Mouse (Mus musculus) midbrain, embryonic 16.5 days (tissue): ENCODE measurements around the gene Ssr1. TPM values are rescaled to one million over a fixed set of nuclear protein-coding genes. Genes with fewer than 3 reads are reported as not detected.

Source experiments
- ATAC-seq: fragments of 200-750 bp; cut with Nextera tagmentation; 2 replicates; pipeline ENCODE4 v1.8.0; 2017; ENCODE audit warnings: moderate TSS enrichment
- H3K27ac ChIP-seq: fragments of 300-500 bp; sonication (generic); 2 replicates; pipeline ENCODE4 v1.5.1; 2014; ENCODE audit warnings: mild to moderate bottlenecking, low read length, mixed read lengths
- H3K27me3 ChIP-seq: fragments of 300-500 bp; sonication (generic); 2 replicates; pipeline ENCODE4 v1.6.1; 2014; ENCODE audit warnings: low read depth, low read length, mixed read lengths; ENCODE audit not compliant: control insufficient read depth, insufficient read depth
- H3K36me3 ChIP-seq: fragments of 300-500 bp; sonication (generic); 2 replicates; pipeline ENCODE4 v1.6.1; 2014; ENCODE audit warnings: mild to moderate bottlenecking, low read length, moderate library complexity, mixed read lengths; ENCODE audit not compliant: control insufficient read depth, insufficient read depth
- H3K4me1 ChIP-seq: fragments of 300-500 bp; sonication (generic); 2 replicates; pipeline ENCODE4 v1.6.1; 2014; ENCODE audit warnings: mild to moderate bottlenecking, low read length, mixed read lengths; ENCODE audit not compliant: control insufficient read depth, insufficient read depth
- H3K4me2 ChIP-seq: fragments of 300-500 bp; sonication (generic); 2 replicates; pipeline ENCODE4 v1.6.1; 2014; ENCODE audit warnings: mild to moderate bottlenecking, low read length, mixed read lengths
- H3K4me3 ChIP-seq: fragments of 300-500 bp; sonication (generic); 2 replicates; pipeline ENCODE4 v1.5.1; 2014; ENCODE audit warnings: low read depth, mild to moderate bottlenecking, low read length, moderate library complexity, mixed read lengths
- H3K9ac ChIP-seq: fragments of 300-500 bp; sonication (generic); 2 replicates; pipeline ENCODE4 v1.6.1; 2014; ENCODE audit warnings: low read depth, low read length, mixed read lengths
- H3K9me3 ChIP-seq: fragments of 300-500 bp; sonication (generic); replicated peaks from 2 replicates; pipeline ENCODE4 v1.6.1; 2014; ENCODE audit warnings: mild to moderate bottlenecking, low read length, mixed read lengths; ENCODE audit not compliant: control insufficient read depth, poor library complexity, severe bottlenecking
- WGBS: fragments of 180-500 bp; shearing (Covaris S2); extraction: QIAGEN DNeasy Blood & Tissue Kit; methylation state at CpG from one replicate; pipeline ENCODE4 v1.1.7; 2014; 5-methylcytosine and 5-hydroxymethylcytosine counted together
- polyA plus RNA-seq: library from polyadenylated mRNA; unstranded; fragments of >200 nt; fragmentation: Nextera tagmentation; extraction: Ambion mirVana; gene quantifications from 2 replicates; pipeline ENCODE4 v1.2.1, GENCODE M21; 2015

Gene Ssr1
- polyA plus RNA-seq, 1 experiment from 2014 or later, result 71.1 TPM

GRCm38 (mm10) chr13:37931210-37931922 is 62.7 kb downstream of the Ssr1 start:
- no peak overlapping the region for H3K4me2 ChIP-seq
- no peak for ATAC-seq
- H3K4me1 ChIP-seq, result no peaks in the 10 kb centered on the region
- 75% methylated on average over 27 of the region's 27 CpGs for WGBS
- H3K36me3 ChIP-seq, result no peaks in the 10 kb centered on the region
- no peaks in the 10 kb centered on the region for H3K27me3 ChIP-seq
- no peak overlapping the region for H3K9ac ChIP-seq
- H3K9me3 ChIP-seq, result no peaks in the 10 kb centered on the region
- no peak overlapping the region for H3K27ac ChIP-seq
- no peak overlapping the region for H3K4me3 ChIP-seq

- no peak overlapping the region for H3K4me2 ChIP-seq
- ATAC-seq, result no peak
- H3K27ac ChIP-seq, result no peak overlapping the region
- no peak overlapping the region for H3K9ac ChIP-seq
- no peak overlapping the region for H3K4me3 ChIP-seq
- 94% methylated on average over 23 of the region's 23 CpGs for WGBS
- no peaks in the 10 kb centered on the region for H3K27me3 ChIP-seq
- H3K9me3 ChIP-seq, result no peaks in the 10 kb centered on the region
- H3K4me1 ChIP-seq, result no peaks in the 10 kb centered on the region
- no peaks in the 10 kb centered on the region for H3K36me3 ChIP-seq
Observed at GRCm38 (mm10) chr13:37930621-37931020, 63.4 kb downstream of the Ssr1 start.

DNA sequence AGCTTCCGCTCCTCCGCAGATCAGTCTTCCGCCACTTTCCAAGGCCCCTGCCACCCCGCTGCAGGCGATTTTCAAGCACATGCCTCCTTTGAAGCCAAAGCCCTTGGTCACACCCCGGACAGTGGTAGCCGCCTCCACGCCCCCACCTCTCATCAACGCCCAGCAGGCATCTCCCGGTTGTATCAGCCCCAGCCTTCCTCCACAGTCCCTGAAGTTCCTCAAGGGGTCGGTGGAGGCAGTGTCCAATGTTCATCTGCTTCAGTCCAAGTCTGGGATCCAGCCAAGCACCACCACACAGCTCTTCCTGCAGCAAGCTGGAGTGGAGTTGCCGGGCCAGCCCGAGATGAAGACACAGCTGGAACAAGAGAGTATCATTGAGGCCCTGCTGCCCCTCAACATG is 63.9 kb downstream of the Ssr1 start:
- H3K36me3 ChIP-seq, result no peaks in the 10 kb centered on the region
- 88% methylated on average over 13 of the region's 13 CpGs for whole genome bisulfite sequencing
- no peak for ATAC-seq
- H3K27me3 ChIP-seq, result no peaks in the 10 kb centered on the region
- no peak overlapping the region for H3K4me2 ChIP-seq
- no peaks in the 10 kb centered on the region for H3K4me1 ChIP-seq
- H3K9ac ChIP-seq, result no peak overlapping the region
- no peak overlapping the region for H3K4me3 ChIP-seq
- no peak overlapping the region for H3K27ac ChIP-seq
- no peaks in the 10 kb centered on the region for H3K9me3 ChIP-seq

GRCm38 (mm10) chr13:37929532-37929931 is 64.5 kb downstream of the Ssr1 start:
- Histone ChIP-seq H3K27me3 (no peaks in the 10 kb centered on the region), H3K27ac (no peak overlapping the region), H3K4me1 (no peaks in the 10 kb centered on the region), H3K4me2 (no peak overlapping the region), H3K36me3 (no peaks in the 10 kb centered on the region), H3K4me3 (no peak overlapping the region), H3K9ac (no peak overlapping the region), H3K9me3 (no peaks in the 10 kb centered on the region)
- no peak for ATAC-seq
- 92% methylated on average over 17 of the region's 17 CpGs for WGBS

DNA sequence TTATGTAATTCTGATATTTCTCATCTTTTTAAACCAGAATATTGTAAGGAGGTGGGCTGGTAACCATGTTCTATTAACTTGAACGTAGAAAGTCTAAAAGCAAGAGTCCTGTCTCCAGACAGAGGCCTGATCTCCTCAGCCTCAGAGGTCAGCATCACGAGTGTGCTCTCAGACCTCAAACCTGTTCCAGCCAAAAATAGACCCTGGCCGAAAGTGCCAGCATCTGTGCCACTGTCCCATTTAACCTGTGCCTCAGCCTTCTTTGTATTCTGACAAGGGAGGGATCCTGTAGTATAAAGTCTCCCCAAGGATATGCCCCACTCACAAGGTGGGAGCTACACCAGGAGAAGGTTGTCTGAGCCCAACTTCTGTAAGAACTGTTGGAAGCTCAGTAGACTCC is 67.6 kb downstream of the Ssr1 start:
- 93% methylated on average over 3 of the region's 3 CpGs for WGBS
- Histone ChIP-seq H3K27ac (no peak overlapping the region), H3K9me3 (no peaks in the 10 kb centered on the region), H3K9ac (no peak overlapping the region), H3K4me2 (no peak overlapping the region), H3K4me1 (no peaks in the 10 kb centered on the region), H3K36me3 (no peaks in the 10 kb centered on the region), H3K4me3 (no peak overlapping the region), H3K27me3 (no peaks in the 10 kb centered on the region)
- ATAC-seq, result no peak

- WGBS, result 86% methylated on average over 4 of the region's 4 CpGs
- no peaks in the 10 kb centered on the region for H3K4me1 ChIP-seq
- no peak overlapping the region for H3K4me3 ChIP-seq
- H3K27ac ChIP-seq, result no peak overlapping the region
- no peak overlapping the region for H3K9ac ChIP-seq
- H3K9me3 ChIP-seq, result no peaks in the 10 kb centered on the region
- no peaks in the 10 kb centered on the region for H3K36me3 ChIP-seq
- H3K27me3 ChIP-seq, result no peaks in the 10 kb centered on the region
- no peak overlapping the region for H3K4me2 ChIP-seq
- ATAC-seq, result no peak
Observed at GRCm38 (mm10) chr13:37924461-37924948, 69.5 kb downstream of the Ssr1 start.

- Histone ChIP-seq H3K27ac (no peak overlapping the region), H3K4me1 (no peaks in the 10 kb centered on the region), H3K9ac (no peak overlapping the region), H3K4me2 (no peak overlapping the region), H3K36me3 (no peaks in the 10 kb centered on the region), H3K27me3 (no peaks in the 10 kb centered on the region), H3K9me3 (no peaks in the 10 kb centered on the region), H3K4me3 (no peak overlapping the region)
- 90% methylated on average over 10 of the region's 10 CpGs for WGBS
- no peak for ATAC-seq
Observed at GRCm38 (mm10) chr13:37923643-37924460, 70.2 kb downstream of the Ssr1 start.

GRCm38 (mm10) chr13:37923091-37923490 is 70.9 kb downstream of the Ssr1 start:
- no peaks in the 10 kb centered on the region for H3K4me1 ChIP-seq
- no peaks in the 10 kb centered on the region for H3K9me3 ChIP-seq
- WGBS, result 92% methylated on average over 4 of the region's 4 CpGs
- H3K27me3 ChIP-seq, result no peaks in the 10 kb centered on the region
- H3K9ac ChIP-seq, result no peak overlapping the region
- no peaks in the 10 kb centered on the region for H3K36me3 ChIP-seq
- no peak overlapping the region for H3K4me2 ChIP-seq
- no peak overlapping the region for H3K27ac ChIP-seq
- H3K4me3 ChIP-seq, result no peak overlapping the region
- no peak for ATAC-seq

- no peak for ATAC-seq
- H3K9me3 ChIP-seq, result no peaks in the 10 kb centered on the region
- H3K9ac ChIP-seq, result no peak overlapping the region
- no peaks in the 10 kb centered on the region for H3K27me3 ChIP-seq
- 16% methylated on average over 2 of the region's 2 CpGs for WGBS
- no peak overlapping the region for H3K4me2 ChIP-seq
- H3K4me1 ChIP-seq, result no peaks in the 10 kb centered on the region
- H3K4me3 ChIP-seq, result no peak overlapping the region
- no peaks in the 10 kb centered on the region for H3K36me3 ChIP-seq
- H3K27ac ChIP-seq, result no peak overlapping the region
Observed at GRCm38 (mm10) chr13:37920727-37921126, 73.3 kb downstream of the Ssr1 start.
